Mouse (Mus musculus) bone marrow macrophage, adult 2 months (primary cell): ENCODE measurements around the gene Cuta.

Source experiments
- CTCF ChIP-seq: IDR thresholded peaks from 2 replicates; pipeline ENCODE4 v1.5.1; 2012; ENCODE audit warnings: low read depth, mild to moderate bottlenecking, low read length, moderate library complexity
- POLR2A ChIP-seq: IDR thresholded peaks from 2 replicates; pipeline ENCODE4 v1.6.1; 2012; ENCODE audit warnings: mild to moderate bottlenecking, low read depth, low read length, borderline replicate concordance

DNA sequence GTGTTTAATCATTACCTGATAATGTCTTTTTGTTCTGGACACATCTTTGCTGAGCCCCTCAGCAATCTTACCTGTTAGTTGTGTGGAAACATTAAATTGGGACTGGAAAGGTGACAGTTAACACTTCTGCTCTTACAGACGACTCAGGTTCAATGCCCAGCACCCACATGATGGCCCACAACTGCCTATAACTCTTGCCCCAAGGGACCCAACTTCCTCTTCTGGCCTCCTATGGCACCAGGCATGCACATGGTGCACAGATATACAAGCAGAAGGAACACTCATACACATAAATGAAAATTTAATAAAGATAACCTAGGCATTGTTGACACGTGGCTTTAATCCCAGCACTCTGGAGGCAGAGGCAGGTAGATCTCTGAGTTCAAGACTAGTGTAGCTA is 40.1 kb upstream of the Cuta start:
- TF ChIP-seq CTCF = no peak
- no peak for TF ChIP-seq POLR2A
